Mouse (Mus musculus): Measurements from ENCODE around the gene Atxn3.
"Not testable (repeated sequence)": the region's sequence is repeated elsewhere in the genome, so short reads cannot be mapped to it uniquely, and the experiment has no call there.

Gene Atxn3

GRCm38 (mm10) chr12:101958556-101958955 is 510 bp upstream of the Atxn3 start:
- no peak for DNase-seq (ENCODE audit: low read depth, low spot score)

- peak; percentile 20 for DNase-seq (ENCODE audit: low read depth, low spot score)
These were observed 736 bp downstream of the Atxn3 start for GRCm38 (mm10) chr12:101957079-101957941.

- DNase-seq (ENCODE audit: low read depth, low spot score): not testable (repeated sequence)
These were observed 2.2 kb downstream of the Atxn3 start for GRCm38 (mm10) chr12:101955821-101956220.

GRCm38 (mm10) chr12:101948801-101949200 is 9.2 kb downstream of the Atxn3 start:
- DNase-seq (ENCODE audit: low read depth, low spot score): no peak

GRCm38 (mm10) chr12:101947986-101948385 is 10.1 kb downstream of the Atxn3 start:
- peak; percentile 84 for DNase-seq (ENCODE audit: low read depth, low spot score)

GRCm38 (mm10) chr12:101937572-101937971 is 20.5 kb downstream of the Atxn3 start:
- peak; percentile 22 for DNase-seq (ENCODE audit: low read depth, low spot score)

- DNase-seq (ENCODE audit: low read depth, low spot score): peak; percentile 72
These were observed 22.8 kb downstream of the Atxn3 start for GRCm38 (mm10) chr12:101935223-101935622.

- DNase-seq (ENCODE audit: low read depth, low spot score): peak; percentile 24
These were observed 29.6 kb downstream of the Atxn3 start for GRCm38 (mm10) chr12:101928423-101928822.

- no peak for DNase-seq (ENCODE audit: low read depth, low spot score)
These were observed 35.7 kb downstream of the Atxn3 start for GRCm38 (mm10) chr12:101922313-101922712.

- no peak for DNase-seq (ENCODE audit: low read depth, low spot score)
These were observed 38.2 kb downstream of the Atxn3 start for GRCm38 (mm10) chr12:101919847-101920246.

- DNase-seq (ENCODE audit: low read depth, low spot score): peak; percentile 39
These were observed 40.9 kb downstream of the Atxn3 start for GRCm38 (mm10) chr12:101917165-101917564.

- DNase-seq (ENCODE audit: low read depth, low spot score): peak; percentile 97
These were observed 45.2 kb downstream of the Atxn3 start, which contains the start of gene Trip11 for GRCm38 (mm10) chr12:101912626-101913490. Gene Trip11 (minus strand): TSS chr12:101913267.

- no peak for DNase-seq (ENCODE audit: low read depth, low spot score)
These were observed 46.7 kb downstream of the Atxn3 start for GRCm38 (mm10) chr12:101911346-101911745.

- no peak for DNase-seq (ENCODE audit: low read depth, low spot score)
These were observed 47.7 kb downstream of the Atxn3 start for GRCm38 (mm10) chr12:101910360-101910759.

GRCm38 (mm10) chr12:101905817-101906216 is 52.2 kb downstream of the Atxn3 start:
- no peak for DNase-seq (ENCODE audit: low read depth, low spot score)

- no peak for DNase-seq (ENCODE audit: low read depth, low spot score)
These were observed 53.1 kb downstream of the Atxn3 start for GRCm38 (mm10) chr12:101904906-101905305.

GRCm38 (mm10) chr12:101904170-101904569 is 53.9 kb downstream of the Atxn3 start:
- DNase-seq (ENCODE audit: low read depth, low spot score): no peak

GRCm38 (mm10) chr12:101899671-101900245 is 58.3 kb downstream of the Atxn3 start:
- DNase-seq (ENCODE audit: low read depth, low spot score): no peak

GRCm38 (mm10) chr12:101898966-101899365 is 59.1 kb downstream of the Atxn3 start:
- no peak for DNase-seq (ENCODE audit: low read depth, low spot score)

- DNase-seq (ENCODE audit: low read depth, low spot score): no peak
These were observed 60.9 kb downstream of the Atxn3 start for GRCm38 (mm10) chr12:101897113-101897512.

GRCm38 (mm10) chr12:101893296-101893695 is 64.8 kb downstream of the Atxn3 start:
- DNase-seq (ENCODE audit: low read depth, low spot score): peak; percentile 79

- peak; percentile 40 for DNase-seq (ENCODE audit: low read depth, low spot score)
These were observed 65.2 kb downstream of the Atxn3 start for GRCm38 (mm10) chr12:101892832-101893231.

All from brain, adult 2 months (tissue).